Mouse (Mus musculus): ENCODE measurements around the gene Tmem212.

DNA sequence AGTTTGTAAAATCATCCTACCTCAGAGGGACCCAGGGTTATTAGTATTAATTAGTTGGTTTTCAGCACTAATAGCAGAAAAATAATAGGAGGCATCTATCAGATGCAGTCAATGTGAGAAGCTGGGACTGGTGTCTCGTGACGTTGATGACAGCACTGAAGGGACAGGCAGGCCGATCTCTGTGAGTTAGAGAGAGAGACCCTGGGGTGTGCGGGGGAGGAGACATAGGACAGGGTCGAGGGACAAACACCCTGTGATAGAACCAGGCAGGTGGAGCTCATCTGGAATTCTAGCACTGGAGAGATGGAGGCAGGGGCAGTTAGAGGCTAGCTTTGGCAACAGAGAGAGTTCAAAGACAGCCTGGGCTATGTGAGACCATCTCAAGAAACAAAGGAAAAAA, 53.3 kb downstream of the Tmem212 start:
- no peak for TF ChIP-seq MAFK (IDR thresholded peaks at IDR 0.05; ENCODE audit: insufficient read depth, low read depth, low read length)
- no peak for TF ChIP-seq CHD2 (IDR thresholded peaks at IDR 0.05; ENCODE audit: low read depth, low read length)
- TF ChIP-seq HCFC1 (IDR thresholded peaks at IDR 0.05; ENCODE audit: borderline replicate concordance, insufficient read depth, low read length): no peak
- no peak for TF ChIP-seq ZNF384 (IDR thresholded peaks at IDR 0.05; ENCODE audit: low read depth, low read length)
- no peak for TF ChIP-seq ZC3H11A (IDR thresholded peaks at IDR 0.05; ENCODE audit: borderline replicate concordance, low read depth, low read length)
